Mouse (Mus musculus) CH12.LX (cell line): ENCODE data around the gene Zfp987.
"Not testable (repeated sequence)": the region's sequence is repeated elsewhere in the genome, so short reads cannot be mapped to it uniquely, and the experiment has no call there.

ENCODE experiments used
- EP300 ChIP-seq: IDR thresholded peaks from 2 replicates; pipeline ENCODE4 v1.6.1; 2011; ENCODE audit warnings: low read length, improper control_type of control experiment
- KAT2A ChIP-seq: IDR thresholded peaks from 2 replicates; pipeline ENCODE4 v1.6.1; 2012; ENCODE audit warnings: low read length, improper control_type of control experiment, inconsistent platforms; ENCODE audit not compliant: insufficient replicate concordance
- USF1 ChIP-seq: IDR thresholded peaks from 2 replicates; pipeline ENCODE4 v1.6.1; 2014; ENCODE audit warnings: low read depth, mild to moderate bottlenecking, inconsistent platforms, low read length, improper control_type of control experiment

GRCm38 (mm10) chr4:146061082-146061481 lies 36.0 kb upstream of the Zfp987 start:
- not testable (repeated sequence) for TF ChIP-seq EP300, KAT2A, USF1
